Mouse (Mus musculus): Measurements from ENCODE around the gene Olfr312.
A peak's percentile ranks its signal among the peaks of the same experiment; 100 is the strongest.
"Not testable (repeated sequence)": the region's sequence is repeated elsewhere in the genome, so short reads cannot be mapped to it uniquely, and the experiment has no call there.

The Olfr312 gene

DNA sequence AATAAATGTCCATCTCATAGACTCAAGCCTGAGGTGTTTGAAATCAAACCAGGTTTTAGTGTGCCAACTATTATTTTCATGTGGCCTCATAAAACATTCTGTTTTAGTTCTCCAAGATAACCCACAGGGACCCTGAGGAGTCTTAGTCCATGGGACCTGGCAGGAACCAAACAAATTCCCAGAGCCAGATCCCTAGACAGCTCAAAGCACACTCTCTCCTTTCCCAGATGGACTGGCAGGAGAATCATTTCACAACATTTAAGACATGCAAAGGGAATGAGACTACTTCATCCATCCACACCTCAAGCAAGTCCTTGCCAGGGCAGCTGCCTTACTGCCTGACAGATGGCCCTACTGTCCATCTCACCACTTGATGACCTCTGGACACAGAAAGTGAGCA lies at the start of gene Olfr312:
Gene Olfr312, plus strand, starts transcription at position 301 of the 400 bp plus-strand sequence.
- DNase-seq (ENCODE audit: low spot score) = not testable (repeated sequence)

DNA sequence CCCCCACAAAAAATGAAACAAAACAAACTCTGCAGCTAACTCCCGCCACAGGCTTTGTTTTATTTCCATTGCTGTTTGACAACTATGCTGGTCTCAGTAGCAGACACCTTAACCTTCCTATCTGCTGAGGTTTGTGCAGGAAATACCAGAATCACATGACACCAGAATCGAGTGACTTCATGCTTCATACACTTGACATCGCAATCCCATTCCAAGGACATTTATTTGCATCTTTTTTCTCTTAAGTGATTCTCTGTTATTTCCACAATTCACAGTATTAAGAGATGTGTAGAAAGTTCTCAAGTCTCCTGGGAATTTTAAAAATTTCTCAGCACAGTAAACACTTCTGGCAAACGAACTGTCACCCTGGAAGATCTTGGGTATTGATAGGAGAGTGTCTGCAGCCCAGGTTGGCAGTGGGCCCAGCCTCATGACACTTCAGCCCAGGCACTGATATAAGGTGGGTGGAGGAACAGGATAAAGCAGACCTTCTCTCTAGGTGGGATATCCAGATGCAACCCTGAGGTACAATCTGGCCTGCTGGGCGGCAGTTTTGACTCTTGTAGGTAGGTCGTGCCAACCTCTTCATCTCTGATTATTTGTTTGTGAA lies 46.5 kb upstream of the Olfr312 start, which contains the start of gene Olfr314:
Gene Olfr314, plus strand, starts transcription at position 473 of the 610 bp plus-strand sequence.
- no peak for DNase-seq (ENCODE audit: low spot score)

DNA sequence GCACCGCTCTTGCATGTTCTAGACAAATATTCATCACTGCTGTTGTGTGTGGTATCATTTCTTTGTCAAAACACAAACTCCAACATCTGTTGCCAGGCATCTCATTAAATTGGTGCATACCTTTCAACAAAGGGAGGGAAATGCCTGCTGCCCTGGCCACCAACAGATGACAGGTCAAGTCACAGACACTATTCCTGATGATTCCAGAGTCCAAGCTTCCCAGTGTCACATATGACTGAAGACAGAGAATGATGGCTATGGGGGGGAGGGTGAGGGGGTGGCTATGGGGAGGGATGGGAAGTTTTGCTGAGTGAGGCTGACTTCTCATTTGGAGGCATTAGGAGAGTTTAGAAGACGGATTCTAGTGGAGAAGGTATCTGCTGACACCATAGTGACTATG lies 44.9 kb upstream of the Olfr312 start:
- DNase-seq (ENCODE audit: low spot score) = no peak

DNA sequence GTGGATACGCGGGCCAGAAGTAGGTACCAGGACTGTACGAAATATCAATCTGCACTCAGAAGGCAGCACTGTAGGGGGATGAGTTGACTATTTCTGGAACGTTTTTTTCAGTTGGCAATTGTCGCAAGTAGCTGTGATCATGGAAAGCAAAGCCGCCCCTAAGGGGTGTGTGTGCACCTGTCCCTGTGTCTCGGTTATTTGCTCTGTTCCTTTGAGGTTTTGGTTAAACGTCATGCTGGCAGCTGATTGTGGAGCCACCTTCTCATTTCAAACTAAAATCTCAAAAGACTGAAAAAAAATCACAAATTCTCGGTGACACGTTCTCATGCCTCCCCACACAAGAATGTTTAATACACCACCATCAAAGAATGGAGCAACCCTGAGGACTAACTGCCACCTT lies 41.4 kb upstream of the Olfr312 start:
- DNase-seq (ENCODE audit: low spot score) = no peak

DNA sequence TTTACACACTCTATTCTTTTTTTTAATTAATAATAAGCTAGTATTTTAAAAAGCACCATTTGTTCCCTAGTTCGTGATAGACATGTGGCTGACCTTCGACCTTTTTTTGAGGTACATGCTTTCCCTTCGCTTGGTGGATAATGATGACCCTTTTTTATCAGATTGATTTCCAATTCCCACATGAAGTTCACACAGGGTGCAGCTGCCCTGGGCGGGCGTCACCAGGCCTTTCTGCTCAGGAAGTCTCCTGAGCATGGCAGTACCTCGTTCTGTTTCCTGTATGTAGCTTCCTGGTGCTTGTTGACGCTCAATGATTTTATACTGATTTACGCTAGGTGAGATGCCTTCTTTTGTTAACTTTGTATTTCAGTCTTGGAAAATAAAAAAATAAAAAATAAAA lies 40.7 kb upstream of the Olfr312 start:
- DNase-seq (ENCODE audit: low spot score) = no peak

DNA sequence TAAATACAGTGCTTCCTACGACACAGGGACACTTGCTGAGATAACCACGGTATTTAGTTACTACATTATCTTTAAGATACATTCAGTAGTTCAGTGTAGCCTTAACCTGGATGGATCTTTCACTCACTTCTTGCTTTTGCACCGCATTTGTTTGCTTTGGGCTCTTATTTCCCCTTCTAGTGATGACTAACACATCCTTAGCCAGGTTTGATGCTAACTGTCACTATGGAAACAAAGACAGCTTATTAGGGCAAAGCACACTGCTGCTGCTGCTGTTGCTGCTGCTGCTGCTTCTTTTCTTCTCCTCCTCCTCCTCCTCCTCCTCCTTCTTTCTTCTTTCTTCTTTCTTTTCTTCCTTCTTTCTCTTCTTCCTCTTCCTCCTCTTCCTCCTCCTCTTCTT lies 39.5 kb upstream of the Olfr312 start:
- no peak for DNase-seq (ENCODE audit: low spot score)

DNA sequence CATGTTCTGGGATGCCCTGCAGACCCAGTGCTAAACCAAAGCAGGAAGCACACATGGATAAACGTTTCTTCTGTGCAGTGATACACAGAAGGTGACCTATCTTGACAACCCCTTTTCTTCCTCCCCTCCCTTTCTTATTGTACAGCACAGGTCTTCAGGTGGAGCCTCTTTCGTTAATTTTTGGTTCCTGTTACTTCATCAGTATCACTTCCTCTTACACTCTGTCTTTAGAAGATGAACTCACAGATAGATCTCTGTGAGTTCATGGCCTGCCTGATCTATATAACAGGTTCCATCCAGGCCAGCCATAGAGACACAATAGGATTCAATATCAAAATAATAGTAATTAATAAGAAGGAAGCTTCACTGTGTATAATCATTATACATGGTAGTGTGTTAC lies 39.0 kb upstream of the Olfr312 start:
- no peak for DNase-seq (ENCODE audit: low spot score)

DNA sequence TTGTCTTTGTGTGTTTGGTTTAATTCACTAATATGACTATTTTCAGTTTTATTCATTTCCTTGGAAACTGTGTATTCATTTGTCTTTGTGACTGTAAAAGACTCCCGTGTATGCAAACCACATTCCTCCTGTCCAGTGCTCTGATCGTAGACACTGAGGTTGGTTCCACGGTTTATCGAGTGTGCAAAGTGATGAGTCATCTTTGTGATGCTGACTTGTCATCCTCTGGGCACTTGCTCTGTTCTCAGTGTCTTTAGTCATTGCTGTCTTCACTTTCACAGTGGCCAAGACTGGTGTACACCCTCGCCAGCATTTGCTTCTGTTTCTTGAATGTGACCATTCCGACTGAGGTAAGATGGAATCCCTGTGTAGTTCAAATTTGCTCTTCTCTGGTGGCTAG lies 38.4 kb upstream of the Olfr312 start:
- DNase-seq (ENCODE audit: low spot score) = no peak

DNA sequence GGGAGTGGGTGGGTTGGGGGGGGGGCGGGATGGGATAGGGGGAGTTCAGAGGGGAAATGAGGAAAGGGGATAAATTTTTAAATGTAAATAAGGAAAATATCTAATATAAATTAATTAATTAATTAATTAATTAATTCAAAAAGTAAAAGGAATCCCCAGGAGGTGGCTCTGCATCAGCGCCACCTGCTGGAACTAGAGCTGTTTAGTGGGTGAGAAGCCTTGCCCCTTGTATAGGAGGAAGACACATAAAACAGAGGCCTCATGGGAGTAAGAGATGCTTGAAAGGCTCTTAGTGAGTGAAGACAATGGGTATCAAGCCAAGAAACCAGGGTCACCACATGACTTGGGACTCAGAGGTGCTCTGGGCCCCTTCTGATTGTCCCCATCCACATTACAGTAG lies 33.2 kb upstream of the Olfr312 start:
- DNase-seq (ENCODE audit: low spot score) = no peak

DNA sequence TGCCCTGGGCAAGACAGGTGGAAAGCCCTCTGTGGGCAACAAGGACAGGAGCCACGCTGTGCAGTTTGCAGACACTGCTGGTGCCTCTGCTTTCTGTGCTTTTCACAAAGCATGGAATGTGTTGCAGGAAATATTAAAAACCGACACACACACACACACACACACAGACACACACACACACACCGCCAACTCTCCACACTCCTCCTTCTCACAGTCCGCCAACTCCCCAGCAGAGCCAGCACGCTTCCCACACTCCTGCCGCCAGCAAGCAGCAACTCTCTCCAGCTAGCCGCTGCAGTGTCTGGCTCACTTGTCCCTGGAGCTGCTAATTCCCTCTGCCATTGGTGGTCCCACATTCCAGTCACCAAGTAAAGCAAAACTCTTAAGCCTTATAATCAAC lies 32.2 kb upstream of the Olfr312 start:
- DNase-seq (ENCODE audit: low spot score) = no peak

DNA sequence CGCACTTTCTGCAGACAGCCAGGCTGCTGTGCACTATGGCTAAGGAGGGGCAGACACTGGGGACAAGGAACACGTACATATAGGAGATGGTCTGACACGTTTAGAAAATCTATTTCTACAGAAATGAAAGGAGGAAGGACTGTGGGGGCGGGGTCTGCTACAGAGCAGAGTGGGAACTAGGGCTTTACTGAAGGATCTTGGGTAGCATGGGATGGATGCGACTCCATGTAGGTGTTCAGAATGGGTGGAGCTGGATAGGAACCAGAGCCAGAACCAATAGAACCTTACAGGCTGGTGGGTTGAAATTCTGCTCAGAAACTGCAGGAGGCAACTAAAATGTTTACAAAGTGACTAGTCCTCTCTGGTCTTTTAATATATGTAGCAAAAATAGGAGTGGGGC lies 29.3 kb upstream of the Olfr312 start:
- no peak for DNase-seq (ENCODE audit: low spot score)

DNA sequence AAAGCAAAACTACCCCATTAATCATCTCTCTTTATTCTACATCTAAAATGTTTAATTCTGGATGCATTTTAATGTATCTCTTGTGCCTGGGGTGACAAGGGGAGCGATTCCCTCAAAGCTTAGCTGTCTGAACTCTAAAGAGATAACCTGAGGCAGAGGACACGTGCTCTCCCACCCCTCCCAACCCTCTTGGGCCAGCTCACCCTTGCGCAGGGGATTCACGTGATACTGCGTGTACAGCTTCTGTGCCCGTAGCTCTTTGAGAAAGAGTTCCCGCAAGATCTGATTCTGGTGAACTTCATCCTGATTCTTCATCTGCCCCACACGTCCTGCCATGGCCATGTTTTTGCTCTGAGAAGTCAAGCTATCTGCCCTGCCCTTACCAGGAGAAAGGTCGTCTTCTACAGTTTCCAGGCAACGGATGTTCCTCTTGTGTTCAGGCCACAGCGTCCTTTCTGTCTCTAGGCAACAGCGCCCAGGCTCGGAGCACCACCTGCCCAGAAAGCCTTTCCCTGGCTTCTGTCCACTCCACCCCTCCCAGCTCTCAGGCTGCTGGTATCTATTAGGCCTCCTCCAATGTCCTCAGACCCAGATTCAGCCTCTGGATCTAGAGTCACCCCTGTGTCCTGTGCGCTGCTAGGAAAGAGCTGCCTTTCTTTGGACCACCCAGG lies 27.3 kb upstream of the Olfr312 start, which contains the start of gene Fam183b:
Gene Fam183b, minus strand, starts transcription at position 403 of the 671 bp plus-strand sequence.
- peak; percentile 2 for DNase-seq (ENCODE audit: low spot score)

DNA sequence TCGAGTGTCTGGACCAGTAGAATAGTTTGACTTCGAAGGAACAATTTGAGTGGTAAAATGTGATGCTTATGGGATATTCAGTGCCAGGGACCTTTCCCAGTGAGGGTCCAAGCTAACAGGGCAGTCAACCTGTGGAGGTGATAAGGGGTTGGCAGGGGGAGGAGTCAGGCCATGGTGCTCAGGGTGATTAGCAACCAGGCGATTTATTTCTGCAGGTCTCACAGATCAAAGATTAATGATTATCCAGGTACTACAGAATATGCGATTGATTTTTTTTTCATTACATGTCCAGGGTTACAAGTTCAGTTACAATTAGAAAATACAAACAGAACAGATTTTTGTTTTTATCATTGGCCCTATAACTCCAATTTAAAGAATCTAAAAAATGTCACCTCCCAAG lies 25.2 kb upstream of the Olfr312 start:
- no peak for DNase-seq (ENCODE audit: low spot score)

DNA sequence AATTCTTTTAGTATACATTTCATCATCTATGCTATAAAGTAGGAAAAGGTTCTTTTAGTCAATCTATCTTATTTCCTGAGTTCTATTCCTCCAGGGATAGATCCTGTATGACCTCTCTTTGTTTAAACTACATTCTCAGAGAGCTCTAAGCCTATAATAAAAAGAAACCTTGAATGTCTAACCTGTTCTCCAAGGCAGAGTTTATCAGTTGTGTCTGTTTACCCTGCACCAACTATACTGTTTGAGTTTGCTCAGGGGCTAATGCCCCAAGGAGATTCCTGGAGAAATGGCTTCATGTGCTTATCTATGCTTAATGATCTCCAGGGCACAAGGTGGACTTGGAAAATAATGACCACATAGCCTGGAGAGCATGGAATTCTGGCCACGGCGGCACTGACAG lies 24.6 kb upstream of the Olfr312 start:
- no peak for DNase-seq (ENCODE audit: low spot score)

DNA sequence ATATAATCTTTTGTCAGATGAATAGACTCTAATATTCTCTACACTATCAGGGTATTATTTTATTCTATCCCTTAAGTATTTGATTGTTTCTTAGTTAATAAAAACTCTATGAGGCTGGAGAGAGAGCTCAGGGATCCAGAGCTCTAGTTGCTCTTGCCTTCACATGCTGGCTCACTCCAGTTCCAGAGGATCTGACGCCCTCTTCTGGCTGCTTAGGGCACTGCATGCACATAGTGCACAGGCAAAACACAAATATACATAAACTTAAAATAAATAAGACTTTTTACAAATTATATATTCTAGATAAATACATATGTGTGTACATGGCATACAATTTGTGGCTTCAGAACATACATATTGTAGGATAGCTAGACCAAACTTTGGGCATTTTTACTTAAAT lies 17.0 kb upstream of the Olfr312 start:
- DNase-seq (ENCODE audit: low spot score) = no peak

DNA sequence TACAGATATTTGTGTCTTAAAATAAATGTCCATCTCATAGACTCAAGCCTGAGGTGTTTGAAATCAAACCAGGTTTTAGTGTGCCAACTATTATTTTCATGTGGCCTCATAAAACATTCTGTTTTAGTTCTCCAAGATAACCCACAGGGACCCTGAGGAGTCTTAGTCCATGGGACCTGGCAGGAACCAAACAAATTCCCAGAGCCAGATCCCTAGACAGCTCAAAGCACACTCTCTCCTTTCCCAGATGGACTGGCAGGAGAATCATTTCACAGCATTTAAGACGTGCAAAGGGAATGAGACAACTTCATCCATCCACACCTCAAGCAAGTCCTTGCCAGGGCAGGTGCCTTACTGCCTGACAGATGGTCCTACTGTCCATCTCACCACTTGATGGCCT lies 14.3 kb upstream of the Olfr312 start, which contains the start of gene Olfr313:
Gene Olfr313, plus strand, starts transcription at position 301 of the 400 bp plus-strand sequence.
- DNase-seq (ENCODE audit: low spot score) = not testable (repeated sequence)

DNA sequence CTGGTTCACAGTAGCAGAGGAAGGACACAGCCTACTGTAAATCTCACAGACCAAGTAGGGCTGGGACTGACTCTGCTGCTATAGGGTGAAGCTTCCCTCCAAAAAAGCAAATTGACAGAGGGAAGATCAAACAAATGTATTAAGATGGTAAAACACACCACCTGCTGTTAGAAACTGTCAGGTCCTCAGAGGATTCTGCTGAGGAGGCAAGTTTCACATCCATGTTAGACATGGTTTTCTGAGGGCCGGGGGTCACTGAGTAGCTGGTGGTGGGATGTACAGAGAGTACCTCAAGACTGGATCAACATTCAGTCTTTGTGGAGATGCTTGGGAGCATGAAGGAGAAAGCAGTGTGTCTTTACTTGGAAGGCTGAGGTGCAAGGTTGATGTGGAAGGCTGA lies 13.4 kb upstream of the Olfr312 start:
- DNase-seq (ENCODE audit: low spot score) = no peak

DNA sequence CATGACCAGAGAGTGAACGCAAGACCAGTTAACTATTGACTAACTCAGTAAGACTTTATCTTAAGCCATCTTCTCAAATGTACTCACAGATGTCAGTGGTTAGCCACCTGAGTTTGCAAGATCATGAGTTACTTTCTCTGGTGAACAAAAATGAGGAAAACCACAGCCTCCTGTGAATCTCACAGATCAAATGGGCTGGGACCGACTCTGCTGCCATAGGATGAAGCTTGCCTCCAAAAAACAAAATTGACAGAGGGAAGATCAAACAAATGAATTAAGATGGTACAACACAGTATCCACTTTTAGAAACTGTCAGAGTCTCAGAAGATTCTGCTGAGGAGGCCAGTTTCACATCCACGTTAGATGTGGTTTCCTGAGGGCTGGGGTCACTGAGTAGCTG lies 727 bp downstream of the Olfr312 start:
- no peak for DNase-seq (ENCODE audit: low spot score)

DNA sequence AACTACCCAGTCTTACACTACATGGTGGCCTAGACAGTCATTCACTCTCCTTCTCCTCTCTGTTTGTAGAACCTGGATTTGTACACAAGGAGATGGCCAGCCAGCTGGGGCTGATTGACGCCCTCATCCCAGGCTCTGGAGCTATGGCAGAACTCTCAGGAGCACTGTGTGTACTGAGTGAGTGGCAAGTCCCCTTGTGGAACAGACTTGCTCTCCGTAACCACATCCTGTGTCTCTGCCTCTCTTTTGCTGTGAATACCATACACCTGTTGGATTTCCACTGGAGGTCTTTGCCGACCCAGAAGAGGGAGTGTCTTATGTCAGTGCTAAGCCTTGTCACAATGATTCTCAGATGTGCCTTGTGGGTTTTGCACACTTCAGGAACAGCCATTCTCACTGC lies 3.5 kb downstream of the Olfr312 start:
- DNase-seq (ENCODE audit: low spot score) = not testable (repeated sequence)

DNA sequence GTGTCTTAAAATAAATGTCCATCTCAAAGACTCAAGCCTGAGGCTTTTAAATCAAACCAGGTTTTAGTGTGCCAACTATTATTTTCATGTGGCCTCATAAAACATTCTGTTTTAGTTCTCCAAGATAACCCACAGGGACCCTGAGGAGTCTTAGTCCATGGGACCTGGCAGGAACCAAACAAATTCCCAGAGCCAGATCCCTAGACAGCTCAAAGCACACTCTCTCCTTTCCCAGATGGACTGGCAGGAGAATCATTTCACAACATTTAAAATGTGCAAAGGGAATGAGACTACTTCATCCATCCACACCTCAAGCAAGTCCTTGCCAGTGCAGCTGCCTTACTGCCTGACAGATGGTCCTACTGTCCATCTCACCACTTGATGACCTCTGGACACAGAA lies 9.9 kb downstream of the Olfr312 start, which contains the start of gene Olfr311:
Gene Olfr311, plus strand, starts transcription at position 301 of the 400 bp plus-strand sequence.
- not testable (repeated sequence) for DNase-seq (ENCODE audit: low spot score)

DNA sequence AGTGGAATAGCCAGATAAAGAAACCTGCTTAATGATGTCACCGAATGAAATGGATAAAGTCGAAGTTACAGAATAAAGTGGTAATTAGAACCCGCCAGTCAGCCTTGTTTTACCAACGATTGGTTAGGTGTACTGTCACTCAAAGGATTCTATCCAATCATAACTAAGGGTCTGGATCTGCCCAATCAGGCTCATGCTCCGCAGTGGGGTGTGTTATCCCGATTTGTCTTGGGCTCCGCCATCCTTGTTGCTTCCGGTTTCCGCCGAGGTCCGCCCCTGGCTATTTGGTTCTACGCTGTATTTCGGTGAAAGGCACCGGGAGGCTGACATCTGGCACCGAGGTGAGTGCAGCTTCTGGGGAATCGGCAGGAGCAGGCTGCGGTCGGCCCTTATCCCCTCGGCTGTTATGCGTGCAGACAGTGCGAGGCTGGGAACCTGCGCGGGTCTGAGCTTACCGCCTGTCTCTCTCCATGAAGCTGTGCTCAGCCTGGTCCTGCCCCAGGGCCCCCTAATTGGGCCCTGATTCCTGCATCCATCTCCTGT lies 18.0 kb downstream of the Olfr312 start, which contains the start of gene Gm12258:
Gene Gm12258, plus strand, starts transcription at position 240 of the 543 bp plus-strand sequence.
- peak; percentile 86 for DNase-seq (ENCODE audit: low spot score)

DNA sequence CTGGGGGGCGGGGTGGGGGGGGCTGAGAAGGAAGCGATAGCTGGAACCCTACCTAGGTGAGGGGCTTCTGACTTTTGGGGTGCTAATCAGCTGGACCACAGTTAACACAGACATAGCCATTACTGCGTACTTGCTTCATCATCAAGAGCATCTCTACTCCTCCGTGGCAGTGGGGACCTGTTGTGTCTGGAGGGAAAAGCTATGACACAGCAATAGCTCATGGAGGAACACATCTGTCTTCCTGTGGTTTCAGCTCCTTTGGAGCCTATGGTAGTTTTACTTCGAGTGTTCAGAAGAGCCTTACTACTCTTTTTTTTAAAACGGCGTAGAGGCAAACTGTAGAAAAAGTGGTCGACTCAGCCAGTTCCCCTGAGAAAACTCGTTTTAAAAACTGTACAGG lies 18.6 kb downstream of the Olfr312 start:
- DNase-seq (ENCODE audit: low spot score) = no peak

DNA sequence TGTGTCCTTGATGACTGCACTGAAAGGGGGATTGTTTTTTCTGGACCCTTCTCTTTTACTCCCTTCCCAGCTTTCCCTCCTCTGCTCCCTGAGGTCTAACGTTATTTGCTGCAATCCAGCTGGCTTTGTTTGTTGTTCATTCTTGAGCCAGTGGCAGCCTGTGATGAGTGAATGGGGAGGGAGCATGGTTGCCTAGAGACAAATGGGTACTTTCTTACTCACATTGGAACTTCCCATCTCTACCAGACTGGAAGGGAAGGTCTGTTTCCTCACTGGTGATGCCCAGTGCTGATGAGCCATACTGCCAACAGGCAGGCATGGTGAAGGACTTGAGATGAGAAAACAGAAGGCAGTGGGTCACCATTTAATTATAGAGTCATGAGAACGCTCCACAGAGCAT lies 20.7 kb downstream of the Olfr312 start:
- no peak for DNase-seq (ENCODE audit: low spot score)
